Mouse (Mus musculus) liver, postnatal 0 days (tissue): ENCODE results near the gene Gnas.

Source experiments
- CTCF ChIP-seq: sonication (generic); IDR thresholded peaks from 2 replicates; pipeline ENCODE4 v1.5.1; 2016; ENCODE audit warnings: antibody characterized with exemption, low read depth
- EP300 ChIP-seq: IDR thresholded peaks from 2 replicates; pipeline ENCODE4 v1.6.1; 2016; ENCODE audit warnings: antibody characterized with exemption, low read depth, mild to moderate bottlenecking

DNA sequence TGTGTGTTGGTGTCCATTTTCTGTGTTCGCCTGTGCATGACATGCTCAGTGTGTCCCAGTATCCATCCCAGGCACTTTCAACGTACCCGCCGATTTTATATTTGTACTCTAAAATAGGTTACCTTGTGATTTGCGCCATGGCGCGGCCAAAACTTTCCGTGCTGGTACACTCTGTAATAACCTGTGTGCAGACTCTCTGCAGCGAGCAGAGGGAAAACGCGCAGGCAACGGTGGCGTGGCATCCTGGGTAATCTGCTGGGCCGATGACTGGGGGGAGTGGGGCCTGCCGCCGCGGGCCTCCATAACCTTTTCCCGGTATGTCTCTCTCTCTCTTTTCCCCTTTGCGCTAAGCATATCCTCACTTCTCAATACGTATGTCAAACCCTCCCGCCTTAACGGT lies 16.5 kb downstream of the Gnas start:
- no peak for TF ChIP-seq CTCF
- TF ChIP-seq EP300 = no peak
